Mouse (Mus musculus) olfactory bulb, adult 2 months (tissue): ENCODE results near the gene Pou5f1. TPM values are rescaled to one million over a fixed set of nuclear protein-coding genes. Genes with fewer than 3 reads are reported as not detected.

Experiments used
- H3K27ac ChIP-seq: fragments of 200-500 bp; 2 replicates; pipeline ENCODE4 v1.5.1; 2012; ENCODE audit warnings: low read depth, low read length; ENCODE audit not compliant: insufficient read depth
- H3K4me1 ChIP-seq: fragments of 200-500 bp; 2 replicates; pipeline ENCODE4 v1.6.1; 2012; ENCODE audit warnings: low read length; ENCODE audit not compliant: control insufficient read depth, insufficient read depth
- H3K4me3 ChIP-seq: fragments of 200-500 bp; 2 replicates; pipeline ENCODE4 v1.5.1; 2012; ENCODE audit warnings: mild to moderate bottlenecking, low read depth, low read length, moderate library complexity; ENCODE audit not compliant: insufficient read depth
- CTCF ChIP-seq: fragments of 200-500 bp; IDR thresholded peaks from 2 replicates; pipeline ENCODE4 v1.5.1; 2012; ENCODE audit warnings: low read depth, mild to moderate bottlenecking, low read length, moderate library complexity; ENCODE audit not compliant: insufficient read depth
- POLR2A ChIP-seq: fragments of 200-500 bp; IDR thresholded peaks from 2 replicates; pipeline ENCODE4 v1.6.1; 2012; ENCODE audit warnings: mild to moderate bottlenecking, low read depth, low read length, moderate library complexity; ENCODE audit not compliant: insufficient read depth
- WGBS: fragments of 180-500 bp; shearing (Covaris S2); methylation state at CpG from one replicate; pipeline ENCODE4 v1.1.7; 2018; 5-methylcytosine and 5-hydroxymethylcytosine counted together
- polyA plus RNA-seq: library from polyadenylated mRNA; stranded (reverse); fragments of >200 nt; gene quantifications from 2 replicates; pipeline ENCODE4 v1.2.4, GENCODE M21; 2012; ENCODE audit warnings: low replicate concordance; ENCODE audit not compliant: missing spikeins, insufficient read depth, insufficient read length

The Pou5f1 gene
- polyA plus RNA-seq, 1 experiment, result not detected

GRCm38 (mm10) chr17:35556186-35556765 lies 50.5 kb downstream of the Pou5f1 start:
- Histone ChIP-seq H3K4me1 (peaks cover 14% of the 10 kb centered on the region), H3K27ac (no peak overlapping the region), H3K4me3 (no peak overlapping the region)
- WGBS, result 85% methylated on average over 13 of the region's 13 CpGs
- TF ChIP-seq POLR2A (no peak), CTCF (no peak)

GRCm38 (mm10) chr17:35556812-35557211 lies 51.0 kb downstream of the Pou5f1 start:
- 23% methylated on average over 5 of the region's 5 CpGs for WGBS
- H3K4me3 ChIP-seq, result no peak overlapping the region
- H3K4me1 ChIP-seq, result peaks cover 9% of the 10 kb centered on the region
- TF ChIP-seq POLR2A (no peak), CTCF (no peak)
- no peak overlapping the region for H3K27ac ChIP-seq

DNA sequence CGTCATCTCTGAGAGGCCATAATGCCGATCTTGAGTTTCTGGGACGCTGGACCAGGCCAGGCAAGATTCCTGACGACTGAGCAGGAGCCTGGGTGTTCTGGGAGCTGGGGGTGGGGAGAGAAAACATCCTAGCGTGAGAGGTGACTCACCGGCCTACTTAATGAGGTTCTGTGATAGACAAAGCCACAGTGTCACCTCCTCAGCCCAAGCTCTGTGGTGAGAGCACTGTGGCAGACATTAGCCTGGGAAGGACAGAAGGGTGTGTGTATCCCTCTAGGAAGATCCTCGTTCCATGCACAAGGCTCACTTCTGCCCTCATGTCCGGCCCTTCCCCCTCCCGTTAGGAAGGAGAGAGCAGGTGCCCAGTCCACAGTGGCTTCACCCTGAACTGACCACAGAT lies 51.5 kb downstream of the Pou5f1 start:
- 60% methylated on average over 9 of the region's 9 CpGs for WGBS
- peaks cover 6% of the 10 kb centered on the region for H3K4me1 ChIP-seq
- TF ChIP-seq POLR2A (no peak), CTCF (no peak; the same call in 1 of the 2 replicates)
- no peak overlapping the region for H3K4me3 ChIP-seq
- no peak overlapping the region for H3K27ac ChIP-seq

GRCm38 (mm10) chr17:35558216-35558615 lies 52.4 kb downstream of the Pou5f1 start:
- TF ChIP-seq CTCF (no peak), POLR2A (no peak)
- peaks cover 6% of the 10 kb centered on the region for H3K4me1 ChIP-seq
- 73% methylated on average over 8 of the region's 8 CpGs for WGBS
- H3K27ac ChIP-seq, result no peak overlapping the region
- no peak overlapping the region for H3K4me3 ChIP-seq

Other genes with a start within 250 kb of the Pou5f1 start
- gene H2-D1, start 243.3 kb upstream of the Pou5f1 start, polyA plus RNA-seq, result 345 and 592 TPM in 2 replicates
- not detected in 2 replicates for gene H2-Q1, start 185.6 kb upstream of the Pou5f1 start, polyA plus RNA-seq
- gene H2-Q2, start 163.8 kb upstream of the Pou5f1 start, polyA plus RNA-seq, result not detected in 2 replicates
- not detected in 2 replicates for gene H2-Q4, start 126.4 kb upstream of the Pou5f1 start, polyA plus RNA-seq
- not detected in 2 replicates for gene H2-Q6, start 81.2 kb upstream of the Pou5f1 start, polyA plus RNA-seq
- gene H2-Q7, start 66.9 kb upstream of the Pou5f1 start, polyA plus RNA-seq, result not detected in 2 replicates
- gene H2-Q10, start 35.9 kb upstream of the Pou5f1 start, polyA plus RNA-seq, result not detected in 2 replicates
- gene Tcf19, start 10.8 kb downstream of the Pou5f1 start, polyA plus RNA-seq, result not detected in 2 replicates
- gene Cchcr1, start 11.1 kb downstream of the Pou5f1 start, polyA plus RNA-seq, result not detected in 2 replicates
- gene Psors1c2, start 27.2 kb downstream of the Pou5f1 start, polyA plus RNA-seq, result not detected in 2 replicates
- not detected in 2 replicates for gene Cdsn, start 46.1 kb downstream of the Pou5f1 start, polyA plus RNA-seq
- gene 2300002M23Rik, start 61.4 kb downstream of the Pou5f1 start, polyA plus RNA-seq, result not detected in 2 replicates
- not detected in 2 replicates for gene Sfta2, start 95.5 kb downstream of the Pou5f1 start, polyA plus RNA-seq
- gene Gm9573, start 120.6 kb downstream of the Pou5f1 start, polyA plus RNA-seq, result not detected in 2 replicates
- not detected in 2 replicates for gene Mucl3, start 137.7 kb downstream of the Pou5f1 start, polyA plus RNA-seq
- gene Vars2, start 161.6 kb downstream of the Pou5f1 start, polyA plus RNA-seq, result not detected in 2 replicates
- not detected in 2 replicates for gene Gtf2h4, start 167.7 kb downstream of the Pou5f1 start, polyA plus RNA-seq
- gene Ddr1, start 198.6 kb downstream of the Pou5f1 start, polyA plus RNA-seq, result not detected in 2 replicates